Mouse (Mus musculus): Measurements from ENCODE around the gene Lsm4. TPM values are rescaled to one million over a fixed set of nuclear protein-coding genes. Genes with fewer than 3 reads are reported as not detected.

Lsm4 gene
- total and polyA plus RNA-seq, 3 experiments = 152 to 2,024 (median 514) TPM

GRCm38 (mm10) chr8:70657214-70657613, 15.8 kb upstream of the Lsm4 start:
- Histone ChIP-seq H3K4me3 (ENCODE audit: control insufficient read depth in 1 of 2, insufficient read depth in 1 of 2, low read depth in 2 of 2, low read length in 2 of 2) (no peak overlapping the region), H3K9ac (ENCODE audit: control insufficient read depth, low read depth, low read length, poor library complexity, severe bottlenecking) (no peak overlapping the region), H3K9me3 (replicated peaks; ENCODE audit: insufficient read depth, low read length) (no peaks in the 10 kb centered on the region), H3K27ac (ENCODE audit: control insufficient read depth, low read depth, low read length) (no peak overlapping the region), H3K27me3 (ENCODE audit: control insufficient read depth in 1 of 2, insufficient read depth in 2 of 2, low read length in 2 of 2) (no peaks in the 10 kb centered on the region), H3K4me1 (ENCODE audit: control insufficient read depth in 1 of 2, insufficient read depth in 2 of 2, low read length in 2 of 2) (peaks cover 4 to 9% of the 10 kb centered on the region in 2 experiments; a peak in 3 of 4 replicates), H3K79me2 (ENCODE audit: control insufficient read depth, insufficient read depth, low read length, poor library complexity) (no peaks in the 10 kb centered on the region), H3K36me3 (ENCODE audit: control insufficient read depth in 1 of 2, insufficient read depth in 2 of 2, low read length in 2 of 2) (no peaks in the 10 kb centered on the region)
- DNase-seq (ENCODE audit: low read depth, low spot score) = no peak
- TF ChIP-seq SIN3A (IDR thresholded peaks at IDR 0.05; ENCODE audit: low read length) = no peak
- no peak for TF ChIP-seq TAL1 (IDR thresholded peaks at IDR 0.05; ENCODE audit: low read length)
- TF ChIP-seq EP300 (IDR thresholded peaks at IDR 0.05; ENCODE audit: low read depth in 1 of 2, low read length in 2 of 2) = no peak
- TF ChIP-seq NRF1 (IDR thresholded peaks at IDR 0.05; ENCODE audit: insufficient read depth, low read depth, low read length, poor library complexity, severe bottlenecking) = no peak
- no peak for TF ChIP-seq CTCF (IDR thresholded peaks at IDR 0.05 in 2 of 3, conservative IDR thresholded peaks at IDR 0.05 in 1 of 3; ENCODE audit: control insufficient read depth in 1 of 3, insufficient read depth in 1 of 3, low read depth in 2 of 3, low read length in 3 of 3, poor library complexity in 1 of 3, severe bottlenecking in 1 of 3)
- no peak for TF ChIP-seq KAT2A (conservative IDR thresholded peaks at IDR 0.05; ENCODE audit: low read depth, low read length)
- no peak for TF ChIP-seq USF2 (IDR thresholded peaks at IDR 0.05; ENCODE audit: borderline replicate concordance in 1 of 2, insufficient read depth in 1 of 2, low read depth in 1 of 2, low read length in 2 of 2)
- no peak for TF ChIP-seq ZC3H11A (IDR thresholded peaks at IDR 0.05; ENCODE audit: low read depth, low read length)
- TF ChIP-seq MAFK (IDR thresholded peaks at IDR 0.05; ENCODE audit: borderline replicate concordance, low read depth, low read length) = no peak
- no peak for TF ChIP-seq BHLHE40 (IDR thresholded peaks at IDR 0.05; ENCODE audit: borderline replicate concordance, low read depth, low read length)
- TF ChIP-seq POLR2A (IDR thresholded peaks at IDR 0.05; ENCODE audit: control insufficient read depth in 1 of 2, insufficient read depth in 1 of 2, low read depth in 1 of 2, low read length in 2 of 2, poor library complexity in 1 of 2) = no peak
- no peak for TF ChIP-seq MYC (IDR thresholded peaks at IDR 0.05; ENCODE audit: low read depth, low read length)

- H3K36me3 ChIP-seq (ENCODE audit: control insufficient read depth in 1 of 2, insufficient read depth in 2 of 2, low read length in 2 of 2) = no peaks in the 10 kb centered on the region
- no peaks in the 10 kb centered on the region for H3K79me2 ChIP-seq (ENCODE audit: control insufficient read depth, insufficient read depth, low read length, poor library complexity)
- TF ChIP-seq NELFE (IDR thresholded peaks at IDR 0.05; ENCODE audit: low read depth, low read length) (no peak), ZC3H11A (IDR thresholded peaks at IDR 0.05; ENCODE audit: low read depth, low read length) (no peak), MAX (IDR thresholded peaks at IDR 0.05; ENCODE audit: low read length) (no peak), HCFC1 (IDR thresholded peaks at IDR 0.05; ENCODE audit: low read depth, low read length) (no peak), EP300 (IDR thresholded peaks at IDR 0.05; ENCODE audit: low read depth in 1 of 2, low read length in 2 of 2) (no peak), GATA1 (IDR thresholded peaks at IDR 0.05; ENCODE audit: low read depth, low read length) (no peak), USF2 (IDR thresholded peaks at IDR 0.05; ENCODE audit: borderline replicate concordance in 1 of 2, insufficient read depth in 1 of 2, low read depth in 1 of 2, low read length in 2 of 2) (no peak), MAFK (IDR thresholded peaks at IDR 0.05; ENCODE audit: borderline replicate concordance, low read depth, low read length) (no peak), RAD21 (IDR thresholded peaks at IDR 0.05; ENCODE audit: low read depth, low read length) (no peak)
- no peak overlapping the region for H3K9ac ChIP-seq (ENCODE audit: control insufficient read depth, low read depth, low read length, poor library complexity, severe bottlenecking)
- peaks cover 4 to 9% of the 10 kb centered on the region in 2 experiments; a peak in 3 of 4 replicates for H3K4me1 ChIP-seq (ENCODE audit: control insufficient read depth in 1 of 2, insufficient read depth in 2 of 2, low read length in 2 of 2)
- H3K9me3 ChIP-seq (replicated peaks; ENCODE audit: insufficient read depth, low read length) = no peaks in the 10 kb centered on the region
- H3K27ac ChIP-seq (ENCODE audit: control insufficient read depth, low read depth, low read length) = no peak overlapping the region
- H3K27me3 ChIP-seq (ENCODE audit: control insufficient read depth in 1 of 2, insufficient read depth in 2 of 2, low read length in 2 of 2) = no peaks in the 10 kb centered on the region
- H3K4me3 ChIP-seq (ENCODE audit: control insufficient read depth in 1 of 2, insufficient read depth in 1 of 2, low read depth in 2 of 2, low read length in 2 of 2) = no peak overlapping the region
- no peak for DNase-seq (ENCODE audit: low read depth, low spot score)
Measured at GRCm38 (mm10) chr8:70657739-70658138, 15.3 kb upstream of the Lsm4 start.

Data from MEL (cell line).